Mouse (Mus musculus) embryonic fibroblast, embryonic 13.5 days (primary cell): ENCODE results near the gene St3gal5.

Experiments
- CTCF ChIP-seq: IDR thresholded peaks from 2 replicates; pipeline ENCODE4 v1.5.1; 2011; ENCODE audit warnings: mild to moderate bottlenecking, control low read depth, low read length, moderate library complexity, borderline replicate concordance; ENCODE audit not compliant: insufficient read depth
- POLR2A ChIP-seq: IDR thresholded peaks from 2 replicates; pipeline ENCODE4 v1.6.1; 2011; ENCODE audit warnings: low read depth, mild to moderate bottlenecking, control low read depth, low read length, moderate library complexity

GRCm38 (mm10) chr6:72101386-72101785 is 4.0 kb downstream of the St3gal5 start:
- no peak for TF ChIP-seq POLR2A
- no peak for TF ChIP-seq CTCF
